Mouse (Mus musculus): ENCODE measurements around the gene Tcf20.
"Not testable (repeated sequence)": the region's sequence is repeated elsewhere in the genome, so short reads cannot be mapped to it uniquely, and the experiment has no call there.

DNA sequence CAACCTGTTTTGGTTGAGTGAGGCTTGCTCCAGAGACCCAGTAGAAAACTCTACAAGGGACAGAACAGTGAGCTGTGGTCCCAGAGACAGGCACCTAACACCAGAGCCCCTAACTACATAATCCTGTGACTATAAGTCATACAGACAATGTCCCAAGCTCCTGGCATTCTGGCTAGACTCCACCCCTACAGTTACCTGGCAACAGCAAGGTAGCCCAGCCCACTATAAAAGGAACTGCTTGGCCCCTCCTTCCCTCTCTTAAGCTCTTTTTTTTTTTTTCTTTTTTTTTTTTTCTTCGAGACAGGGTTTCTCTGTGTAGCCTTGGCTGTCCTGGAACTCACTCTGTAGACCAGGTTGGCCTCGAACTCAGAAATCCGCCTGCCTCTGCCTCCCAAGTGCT lies 121.4 kb downstream of the Tcf20 start:
- TF ChIP-seq GATA1 (IDR thresholded peaks at IDR 0.05; ENCODE audit: borderline replicate concordance, low read length); FLI1 (IDR thresholded peaks at IDR 0.05; ENCODE audit: low read length): not testable (repeated sequence)
